Mouse (Mus musculus): ENCODE measurements at regions not wholly inside any gene's neighbourhood (a gene's known extent, or its start where the extent isn't known, plus 50 kb on each side); places are given as distances from the start of the nearest gene placed in this dataset.

DNA sequence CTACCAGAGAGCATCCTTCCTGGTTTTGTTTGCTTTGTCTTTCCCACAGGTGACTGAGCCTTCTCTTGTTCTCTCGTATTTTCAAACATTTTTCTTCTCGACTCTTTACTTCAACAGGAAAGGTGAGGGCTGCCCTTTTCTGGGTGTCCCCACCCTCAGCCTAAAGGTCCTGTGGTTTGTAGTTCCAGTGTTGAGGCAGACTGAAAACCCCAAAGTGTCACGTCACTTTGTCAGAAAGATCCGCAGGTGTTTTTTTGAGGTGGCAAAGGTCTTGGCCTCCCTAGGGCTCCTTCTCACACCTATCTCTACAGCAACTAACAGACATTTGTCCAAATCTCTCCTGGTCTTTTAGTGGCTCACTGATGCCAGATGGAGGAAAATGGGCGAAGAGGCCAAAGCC, 191.5 kb upstream of the 4930412O13Rik start:
- no peak for TF ChIP-seq POLR2A (IDR thresholded peaks at IDR 0.05; ENCODE audit: control insufficient read depth, extremely low read depth, insufficient read depth, low read length, poor library complexity)
- TF ChIP-seq CTCF (IDR thresholded peaks at IDR 0.05; ENCODE audit: borderline replicate concordance, control insufficient read depth, extremely low read depth, insufficient read depth, low read length, poor library complexity) = no peak
